Mouse (Mus musculus): ENCODE data around the gene Myoc. TPM values are rescaled to one million over a fixed set of nuclear protein-coding genes. Genes with fewer than 3 reads are reported as not detected.

Myoc gene
- polyA plus RNA-seq, 1 experiment, result 11.9 TPM

DNA sequence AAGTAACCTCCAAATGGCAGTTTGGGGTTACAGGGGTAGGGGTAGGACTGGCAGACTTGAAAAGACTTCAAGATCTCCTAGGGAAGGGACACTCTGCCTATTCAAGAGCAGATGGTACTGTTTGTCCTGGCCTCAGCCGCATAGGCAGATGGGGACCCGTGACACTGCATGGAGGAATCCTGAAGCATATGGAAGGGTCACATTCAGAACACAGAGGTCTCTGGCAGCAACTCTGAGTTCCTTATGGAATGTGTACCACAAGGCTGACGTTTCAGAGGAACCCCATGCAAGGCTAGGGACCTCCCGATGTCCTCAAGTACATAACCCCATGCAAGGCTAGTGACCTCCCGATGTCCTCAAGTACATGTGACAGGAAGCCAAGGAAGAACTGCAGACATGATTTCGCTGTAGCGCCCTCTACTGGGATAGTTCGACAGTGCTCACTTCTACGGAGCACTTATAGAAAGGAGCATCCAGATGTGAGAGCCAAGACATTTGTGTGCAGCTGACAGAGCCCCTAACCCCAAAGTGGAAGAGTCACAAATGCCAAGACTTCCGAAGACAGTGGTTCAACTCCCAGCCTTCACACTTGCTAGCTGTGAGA lies 7.2 kb downstream of the Myoc start:
- DNase-seq (ENCODE audit: extremely low spot score in 1 of 2, low spot score in 1 of 2), result no peak

GRCm38 (mm10) chr1:162648416-162648815 lies 9.5 kb downstream of the Myoc start:
- no peak for DNase-seq (ENCODE audit: extremely low spot score in 1 of 2, low spot score in 1 of 2)

DNA sequence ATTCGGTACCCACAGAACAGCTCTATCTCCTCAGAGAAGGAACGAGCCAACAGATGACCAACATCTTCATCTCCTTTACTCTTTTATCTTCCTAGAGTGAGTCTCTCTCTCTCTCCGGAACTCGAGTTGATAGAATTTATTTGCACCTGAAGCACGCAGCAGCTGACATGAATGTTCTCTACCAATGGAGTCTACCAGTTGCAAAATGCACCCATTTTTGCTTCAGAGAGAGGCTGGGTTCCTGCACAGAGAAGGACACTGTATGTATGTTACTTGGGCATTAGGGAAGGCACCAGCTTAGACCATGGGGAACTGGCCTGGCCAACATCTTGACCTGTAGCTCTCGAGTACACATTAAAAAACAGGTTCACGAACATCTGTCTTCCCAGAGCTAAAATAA lies 19.2 kb downstream of the Myoc start, which contains the start of gene Myocos:
Myocos (minus strand) TSS at position 101 of the 400 bp plus-strand sequence.
- no peak for DNase-seq (ENCODE audit: extremely low spot score in 1 of 2, low spot score in 1 of 2)

DNA sequence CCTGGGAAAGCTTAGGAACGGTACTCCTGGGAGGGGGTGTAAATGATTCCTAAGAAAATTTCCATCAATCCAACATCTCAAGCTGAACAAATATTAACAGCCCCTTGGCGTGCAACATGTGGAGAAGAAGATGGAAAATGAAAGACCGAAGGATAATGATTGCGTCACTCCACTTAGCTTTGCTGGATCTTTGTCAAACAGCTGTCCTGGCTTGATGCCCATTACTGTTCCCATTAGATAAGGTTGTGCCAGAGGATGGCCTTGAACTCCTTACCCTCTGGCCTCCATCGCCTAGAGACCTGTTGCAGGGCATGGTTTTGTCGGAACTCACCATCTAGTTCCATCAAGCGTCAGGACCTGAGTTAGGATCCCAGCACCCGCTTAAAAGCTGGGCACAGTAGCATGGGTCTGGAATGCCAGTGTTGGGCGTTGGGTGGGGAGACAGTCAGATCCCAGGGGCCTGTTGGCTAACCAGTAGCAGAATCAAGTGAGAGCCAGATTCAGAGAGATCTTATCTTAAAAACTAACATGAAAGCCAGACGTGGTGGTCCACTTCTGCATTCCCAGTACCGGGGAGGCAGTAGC lies 21.4 kb downstream of the Myoc start:
- DNase-seq (ENCODE audit: extremely low spot score in 1 of 2, low spot score in 1 of 2), result no peak

DNA sequence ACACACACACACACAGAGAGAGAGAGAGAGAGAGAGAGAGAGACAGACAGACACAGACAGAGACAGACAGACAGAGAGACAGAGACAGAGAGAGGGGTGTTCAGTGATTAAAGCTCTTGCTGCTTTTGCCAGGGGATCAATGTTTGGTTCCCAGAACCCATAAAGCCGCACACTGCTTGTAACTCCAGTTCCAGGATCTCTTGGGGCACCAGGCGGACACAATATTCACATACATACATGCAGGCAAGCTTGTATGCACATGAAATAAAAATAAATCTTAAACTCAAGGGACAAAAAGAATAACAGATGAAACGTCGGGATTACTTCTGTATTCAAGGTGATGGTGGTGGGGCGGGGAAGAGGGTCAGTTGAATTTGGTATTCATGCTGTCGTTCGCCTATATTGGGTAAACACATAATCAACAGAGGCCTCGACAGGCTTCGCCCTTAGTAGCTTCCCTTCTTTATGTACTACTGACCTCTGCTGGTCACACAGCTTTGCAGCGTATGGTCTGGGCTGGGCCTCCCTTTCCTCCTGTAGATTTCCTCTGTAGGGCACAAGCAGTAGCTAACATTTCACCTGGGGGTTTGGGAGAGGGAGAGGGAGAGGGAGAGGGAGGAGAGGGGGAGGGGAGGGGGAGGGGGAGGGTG lies 26.0 kb downstream of the Myoc start:
- DNase-seq (ENCODE audit: extremely low spot score in 1 of 2, low spot score in 1 of 2), result peak; percentile 22 to 85

DNA sequence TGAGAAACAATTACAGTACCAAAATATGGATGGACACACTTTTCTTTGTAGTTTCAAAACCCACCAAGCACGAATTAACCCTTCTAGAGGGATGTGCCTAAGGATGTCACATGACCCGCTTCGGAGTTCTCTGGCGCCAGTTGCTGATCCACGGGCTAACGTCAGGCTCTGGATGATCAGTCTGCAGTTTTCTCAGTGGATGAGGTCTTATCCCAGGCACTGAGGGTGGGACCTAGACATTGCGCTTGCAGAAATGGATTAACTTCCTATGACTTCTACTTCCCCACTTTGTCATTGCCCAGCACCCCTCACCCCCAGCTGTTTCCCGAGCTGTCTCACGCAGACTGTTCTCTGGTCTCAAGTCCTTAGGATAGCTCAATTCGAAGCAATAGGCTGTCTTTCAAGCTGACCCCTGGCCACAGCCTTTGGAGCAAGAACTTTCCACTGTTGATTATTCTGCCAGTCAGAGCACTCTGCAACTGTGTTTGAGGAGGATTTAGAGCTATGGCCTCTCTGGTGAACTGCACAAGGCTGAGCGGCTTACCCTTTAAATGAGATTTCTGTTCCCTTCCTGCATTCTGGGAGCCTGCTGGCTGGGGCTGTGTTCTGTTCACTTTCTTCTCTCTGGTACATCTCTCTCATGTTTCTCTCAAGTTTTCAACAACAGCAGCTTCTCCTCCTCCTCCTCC lies 26.7 kb downstream of the Myoc start:
- DNase-seq (ENCODE audit: extremely low spot score in 1 of 2, low spot score in 1 of 2), result no peak

DNA sequence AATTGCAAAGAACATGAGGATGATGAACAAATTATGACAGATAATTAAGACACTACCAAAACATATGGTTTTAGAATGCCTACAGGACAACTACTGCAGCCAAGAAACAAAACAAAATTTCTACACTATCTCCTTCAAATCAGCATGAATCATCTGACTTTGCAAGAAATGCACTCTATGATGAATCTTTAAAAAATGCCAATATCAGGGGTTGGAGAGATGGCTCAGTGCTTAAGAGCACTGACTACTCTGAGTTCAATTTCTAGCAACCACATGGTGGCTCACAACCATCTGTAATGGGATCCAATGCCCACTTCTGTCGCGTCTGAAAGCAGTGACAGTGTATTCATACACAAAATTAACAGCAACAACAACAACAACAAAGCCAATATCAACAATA lies 54.8 kb downstream of the Myoc start:
- DNase-seq (ENCODE audit: extremely low spot score in 1 of 2, low spot score in 1 of 2), result no peak

GRCm38 (mm10) chr1:162697866-162698265 lies 58.9 kb downstream of the Myoc start:
- no peak for DNase-seq (ENCODE audit: extremely low spot score in 1 of 2, low spot score in 1 of 2)

Other genes starting within 250 kb of the Myoc start
- gene Dnm3, start 161.1 kb upstream of the Myoc start, polyA plus RNA-seq (2012; rRNA removed), result 45.3 and 49.2 TPM in 2 replicates
- gene Mettl13, start 90.6 kb upstream of the Myoc start, polyA plus RNA-seq (2012; rRNA removed), result 10.1 TPM in 2 replicates
- 84.4 and 85.5 TPM in 2 replicates for gene Vamp4, start 68.6 kb upstream of the Myoc start, polyA plus RNA-seq (2012; rRNA removed)
- not detected in 2 replicates for gene Myocos, start 19.1 kb downstream of the Myoc start, polyA plus RNA-seq (2012; rRNA removed)
- gene Prrc2c, start 101.4 kb downstream of the Myoc start, polyA plus RNA-seq (2012; rRNA removed), result 50.2 and 59.3 TPM in 2 replicates
- gene Fmo4, start 174.8 kb downstream of the Myoc start, polyA plus RNA-seq (2012; rRNA removed), result 0.50 and 0.70 TPM in 2 replicates
- 48.3 TPM in 2 replicates for gene Fmo1, start 227.5 kb downstream of the Myoc start, polyA plus RNA-seq (2012; rRNA removed)